Mouse (Mus musculus): ENCODE measurements at regions not wholly inside any gene's neighbourhood (a gene's known extent, or its start where the extent isn't known, plus 50 kb on each side); places are given as distances from the start of the nearest gene placed in this dataset.

DNA sequence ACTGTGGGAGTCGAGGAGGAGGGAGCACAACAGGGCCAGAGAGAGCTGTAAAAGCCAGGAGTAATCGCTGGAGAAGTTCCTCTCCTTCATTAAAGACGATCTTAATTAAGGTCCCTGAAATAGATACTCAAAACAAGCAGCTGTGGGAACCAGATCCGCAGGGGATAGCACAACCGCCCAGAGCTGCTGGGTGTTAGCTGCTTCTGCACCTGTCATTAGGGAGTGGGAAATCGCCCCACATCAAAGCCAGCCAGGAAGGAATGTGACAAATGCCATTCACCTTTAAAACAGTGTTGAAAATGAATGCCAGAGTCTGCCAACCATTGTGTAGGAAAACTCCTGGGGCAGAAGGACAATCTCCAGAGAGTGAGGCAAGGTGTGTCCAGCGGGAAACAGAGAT, 112.5 kb downstream of the Cyp26b1 start:
- TF ChIP-seq CTCF (IDR thresholded peaks at IDR 0.05; ENCODE audit: borderline replicate concordance, extremely low read depth, insufficient read depth, insufficient read length) (no peak), POLR2A (IDR thresholded peaks at IDR 0.05; ENCODE audit: borderline replicate concordance, extremely low read depth, insufficient read depth, insufficient read length, poor library complexity, severe bottlenecking) (no peak)
